Comparison of ENCODE assay signal across 8 mouse cellular contexts in the genomic region with DNA sequence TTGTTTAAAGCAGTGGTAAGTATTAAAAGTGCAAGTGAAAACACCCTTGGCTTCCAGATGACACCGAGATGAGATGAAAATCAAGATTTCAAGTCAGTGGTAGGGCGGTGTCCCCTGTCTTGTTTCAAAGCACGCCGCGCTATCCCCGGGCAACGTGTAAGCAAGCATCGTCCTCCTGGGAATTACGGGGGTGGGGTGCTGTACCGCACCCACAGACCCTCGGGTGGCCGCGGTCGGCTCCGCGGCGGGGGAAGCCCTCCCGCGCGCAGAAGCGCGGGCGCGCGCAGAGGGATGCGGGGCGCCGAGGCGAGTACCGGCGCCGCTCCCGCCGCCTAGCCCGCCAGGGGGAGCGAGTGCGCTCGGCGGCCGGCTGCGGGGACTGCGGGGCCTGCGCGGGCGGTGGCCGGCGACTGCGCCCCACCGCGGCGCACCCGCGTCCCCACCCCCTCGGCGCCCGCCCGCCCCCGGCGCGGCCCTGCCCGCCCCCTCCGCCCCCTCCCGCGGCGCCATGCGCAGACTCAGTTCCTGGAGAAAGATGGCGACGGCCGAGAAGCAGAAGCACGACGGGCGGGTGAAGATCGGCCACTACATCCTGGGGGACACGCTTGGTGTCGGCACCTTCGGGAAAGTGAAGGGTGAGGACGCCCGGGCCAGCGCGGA. TPM values are rescaled to one million over a fixed set of nuclear protein-coding genes. Genes with fewer than 3 reads are reported as not detected.
DNase-seq lines count a peak whose midpoint lies in the region; ATAC-seq and TF ChIP-seq lines count a peak whose summit lies in the region.

A gene (plus strand): TSS at position 501 of the 660 bp plus-strand sequence.

- H3K9ac ChIP-seq in forebrain, postnatal 0 days = peak within 1 kb of the TSS; percentile 91
- peak within 1 kb of the TSS; percentile 83 for H3K9ac ChIP-seq in neural tube, embryonic 14.5 days (replicated peaks; ENCODE audit: low read depth, low read length)

- peak within 1 kb of the TSS; percentile 96 for H3K4me3 ChIP-seq in G1E (ENCODE audit: low read depth, low read length)
- H3K4me3 ChIP-seq in forebrain, postnatal 0 days (ENCODE audit: low read depth, low read length) = peak within 1 kb of the TSS; percentile 93
- peak within 1 kb of the TSS; percentile 93 for H3K4me3 ChIP-seq in layer of hippocampus, adult 2 months
- H3K4me3 ChIP-seq in neural tube, embryonic 14.5 days (ENCODE audit: low read depth, low read length) = peak within 1 kb of the TSS; percentile 81

- H3K9me3 ChIP-seq in G1E (replicated peaks) = no peaks in the 10 kb centered on the region
- no peaks in the 10 kb centered on the region for H3K9me3 ChIP-seq in forebrain, postnatal 0 days (ENCODE audit: low read length)
- H3K9me3 ChIP-seq in neural tube, embryonic 14.5 days (ENCODE audit: control insufficient read depth, low read length) = no peaks in the 10 kb centered on the region

- peaks cover 27% of the 10 kb centered on the region for H3K36me3 ChIP-seq in G1E (replicated peaks)
- no peaks in the 10 kb centered on the region for H3K36me3 ChIP-seq in forebrain, postnatal 0 days (ENCODE audit: insufficient read depth)
- H3K36me3 ChIP-seq in neural tube, embryonic 14.5 days (ENCODE audit: control insufficient read depth, insufficient read depth, low read length) = no peaks in the 10 kb centered on the region

- H3K27me3 ChIP-seq in G1E (ENCODE audit: insufficient read depth, low read length) = no peaks in the 10 kb centered on the region
- no peaks in the 10 kb centered on the region for H3K27me3 ChIP-seq in forebrain, postnatal 0 days (ENCODE audit: insufficient read depth, low read length)
- no peaks in the 10 kb centered on the region for H3K27me3 ChIP-seq in neural tube, embryonic 14.5 days (ENCODE audit: control insufficient read depth, insufficient read depth, low read length)

- H3K4me2 ChIP-seq in forebrain, postnatal 0 days (ENCODE audit: low read depth) = peak within 1 kb of the TSS; percentile 58
- peak within 1 kb of the TSS; percentile 69 for H3K4me2 ChIP-seq in neural tube, embryonic 14.5 days (ENCODE audit: low read depth, low read length)

- WGBS in forebrain, postnatal 0 days = 1% methylated on average over 69 of the region's 80 CpGs
- WGBS in neural tube, embryonic 14.5 days = under 1% methylated on average over 61 of the region's 80 CpGs

- intact Hi-C loops in heart, postnatal 36 days (cut with DNase I) = loop anchor here (2.0 kb wide), 1 partner anchor 41 kb away; a partner anchor contains a TSS

- peaks cover 65% of the 10 kb centered on the region for H3K4me1 ChIP-seq in G1E (ENCODE audit: insufficient read depth, low read depth, low read length)
- H3K4me1 ChIP-seq in forebrain, postnatal 0 days (ENCODE audit: insufficient read depth) = peaks cover 9% of the 10 kb centered on the region
- peaks cover 9% of the 10 kb centered on the region for H3K4me1 ChIP-seq in neural tube, embryonic 14.5 days (ENCODE audit: control insufficient read depth, insufficient read depth, low read length)

- TF ChIP-seq CTCF in G1E (IDR thresholded peaks at IDR 0.05; ENCODE audit: low read depth, low read length) = no peak
- peak; percentile 21; the same call in 1 of the 2 replicates for TF ChIP-seq CTCF in forebrain, postnatal 0 days (IDR thresholded peaks at IDR 0.05; ENCODE audit: low read depth)
- peak; percentile 60 for TF ChIP-seq CTCF in layer of hippocampus, adult 2 months (conservative IDR thresholded peaks at IDR 0.05)

- ATAC-seq in G1E (ENCODE audit: extremely low read depth, insufficient number of reproducible peaks, low FRiP score, poor library complexity, severe bottlenecking) = no peak
- ATAC-seq in forebrain, postnatal 0 days = peak; percentile 94
- ATAC-seq in neural tube, embryonic 14.5 days (ENCODE audit: low read depth) = peak; percentile 92

- peak within 1 kb of the TSS; percentile 90 for H3K27ac ChIP-seq in forebrain, postnatal 0 days (ENCODE audit: low read depth, low read length)
- peak within 1 kb of the TSS; percentile 98 for H3K27ac ChIP-seq in layer of hippocampus, adult 2 months
- H3K27ac ChIP-seq in neural tube, embryonic 14.5 days (ENCODE audit: low read depth, low read length) = peak within 1 kb of the TSS; percentile 90

- peak; percentile 63 for DNase-seq in G1E (ENCODE audit: low spot score)
- peak; percentile 79 for DNase-seq in cerebellum, adult 11-12 months
- DNase-seq in forebrain, postnatal 0 days = peak; percentile 86
- peak; percentile 75 to 83 for DNase-seq in heart, postnatal 36 days
- DNase-seq in layer of hippocampus, adult 2 months (ENCODE audit: low spot score in 2 of 2) = peak; percentile 33 to 66
- DNase-seq in lung, adult 18-20 months = peak; percentile 67 to 71
- peak; percentile 62 for DNase-seq in thymus, postnatal 0 days (ENCODE audit: low spot score)

RNA-seq across cellular contexts. Expression of the gene that starts here (rescaled TPM):
- total RNA-seq in G1E (2014; fragmentation: Nextera tagmentation) = 109 and 121 TPM in 2 replicates
- total RNA-seq in G1E (2017) = 66.7 and 79.5 TPM in 2 replicates
- 4.5 and 5.8 TPM in 2 replicates for polyA plus RNA-seq in G1E (2012)
- 19.7 and 24.1 TPM in 2 replicates for total RNA-seq in forebrain, postnatal 0 days (2014; rRNA removed)
- polyA plus RNA-seq in forebrain, postnatal 0 days (2015; fragmentation: Nextera tagmentation; extraction: Ambion mirVana) = 7.7 and 10.8 TPM in 2 replicates
- total RNA-seq in heart, postnatal 36 days (2021) = 10 to 100 TPM; 12.9 to 16.2 TPM
- total RNA-seq in layer of hippocampus, adult 2 months (2021) = 10 to 100 TPM; 24.3 to 24.8 TPM
- 21.1 and 22.5 TPM in 2 replicates for polyA plus RNA-seq in neural tube, embryonic 14.5 days (2014; fragmentation: Nextera tagmentation; extraction: Ambion mirVana)
- 11.5 and 12.5 TPM in 2 replicates for polyA plus RNA-seq in thymus, postnatal 0 days (2015; fragmentation: Nextera tagmentation; extraction: Ambion mirVana)
